Mouse (Mus musculus): ENCODE measurements at regions not wholly inside any gene's neighbourhood (a gene's known extent, or its start where the extent isn't known, plus 50 kb on each side); places are given as distances from the start of the nearest gene placed in this dataset.
"Not testable (repeated sequence)": the region's sequence is repeated elsewhere in the genome, so short reads cannot be mapped to it uniquely, and the experiment has no call there.

DNA sequence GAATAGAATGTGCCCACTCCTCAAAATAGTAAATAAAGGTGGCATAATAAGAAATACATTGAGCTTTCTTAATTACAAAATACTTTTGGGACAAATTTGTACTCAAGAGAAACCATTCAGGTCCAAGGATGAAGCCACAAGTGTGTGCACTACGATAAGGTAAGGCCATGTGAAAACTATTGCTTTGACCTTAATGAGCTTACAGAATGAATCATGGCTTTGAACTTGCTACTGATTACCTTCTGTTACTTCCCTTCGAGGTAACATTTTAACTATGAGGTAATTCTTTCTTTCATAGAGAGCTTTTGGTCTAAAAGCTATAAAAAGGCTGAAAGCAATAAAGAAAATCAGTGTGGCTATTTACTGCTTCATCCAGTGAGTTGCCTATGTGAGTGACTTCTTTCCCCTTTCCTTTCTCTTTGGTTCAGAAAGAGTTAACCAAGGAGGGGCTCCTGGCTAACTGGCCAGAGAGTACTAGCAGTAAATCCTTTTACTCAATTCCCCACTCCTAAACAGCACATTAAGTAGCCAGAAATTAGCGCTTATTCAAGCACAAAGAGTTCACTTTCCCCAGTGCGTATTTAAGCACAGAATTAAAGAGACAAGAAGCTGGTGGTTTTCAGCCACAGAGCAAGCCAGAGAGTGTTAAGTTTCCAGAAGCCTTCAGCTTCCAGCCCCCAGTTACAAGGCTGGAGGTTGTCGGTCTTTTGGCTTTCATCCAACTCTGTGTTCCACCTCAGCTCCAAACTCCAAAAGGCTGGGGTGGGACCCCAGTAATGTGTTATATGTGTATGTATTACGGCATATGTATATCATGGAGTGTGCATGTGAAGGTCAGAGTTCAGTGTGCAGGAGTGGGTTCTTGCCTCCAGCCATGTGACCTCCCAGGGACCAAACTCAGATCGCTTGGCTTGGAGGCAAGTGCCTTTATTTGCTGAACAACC is 194.3 kb upstream of the Gm10131 start:
- DNase-seq (ENCODE audit: low read depth), result peak; percentile 44
- TF ChIP-seq CTCF (IDR thresholded peaks at IDR 0.05; ENCODE audit: borderline replicate concordance, extremely low read depth, insufficient read depth, insufficient read length) (no peak), POLR2A (IDR thresholded peaks at IDR 0.05; ENCODE audit: borderline replicate concordance, extremely low read depth, insufficient read depth, insufficient read length, poor library complexity, severe bottlenecking) (no peak)

DNA sequence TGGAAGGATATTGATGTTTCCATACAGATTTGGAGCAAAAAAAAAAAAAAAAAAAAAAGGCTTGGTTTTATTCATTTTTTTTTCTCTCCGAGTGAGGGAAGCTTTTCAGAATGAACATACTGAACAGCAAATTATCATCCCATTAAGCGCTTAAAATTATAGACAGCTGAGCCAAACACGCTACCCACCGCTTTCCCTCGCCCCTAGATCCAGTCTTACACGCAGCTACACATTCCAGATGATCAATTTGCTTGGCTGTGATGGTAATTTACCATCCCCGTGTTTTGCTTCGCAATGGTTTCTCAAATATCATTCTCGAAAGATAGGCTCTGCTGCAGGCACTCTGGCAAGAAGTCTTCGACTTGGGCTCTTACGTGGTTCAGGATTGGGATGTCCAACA is 192.3 kb upstream of the Gm10131 start:
- peak; percentile 46 for DNase-seq (ENCODE audit: low read depth)

DNA sequence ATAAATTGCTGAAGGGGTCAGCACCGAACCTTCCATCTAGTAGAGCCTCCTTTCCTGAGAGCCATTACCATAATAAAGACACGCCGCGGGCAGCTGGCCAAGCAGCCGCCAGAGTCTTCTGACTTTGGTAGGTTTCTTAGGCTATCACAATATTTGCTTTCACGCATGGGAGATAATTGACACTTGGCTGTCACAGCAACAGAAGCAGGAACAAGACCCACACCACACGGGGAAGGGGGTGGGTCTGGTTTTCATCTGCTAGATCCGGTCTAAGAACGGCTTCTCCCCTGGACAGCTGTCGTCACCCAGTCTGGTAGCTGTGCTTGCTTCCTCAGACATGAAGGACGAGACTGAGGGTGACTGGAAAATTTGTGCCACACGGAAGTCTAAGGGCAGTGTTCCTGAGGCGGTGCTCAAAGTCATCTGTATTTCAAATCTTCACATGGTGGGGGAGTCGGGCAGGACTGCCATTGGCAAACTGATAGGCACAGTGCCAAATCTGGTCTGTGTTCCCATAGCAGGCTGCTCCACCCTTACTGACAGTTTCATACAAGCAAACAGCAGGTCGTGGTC is 188.9 kb upstream of the Gm10131 start:
- no peak for TF ChIP-seq CTCF (IDR thresholded peaks at IDR 0.05; ENCODE audit: borderline replicate concordance, extremely low read depth, insufficient read depth, insufficient read length)
- no peak for TF ChIP-seq POLR2A (IDR thresholded peaks at IDR 0.05; ENCODE audit: borderline replicate concordance, extremely low read depth, insufficient read depth, insufficient read length, poor library complexity, severe bottlenecking)
- DNase-seq (ENCODE audit: low read depth), result peak; percentile 88

More for the DNA sequence above, 192.3 kb upstream of the Gm10131 start:
- TF ChIP-seq CTCF (IDR thresholded peaks at IDR 0.05; ENCODE audit: borderline replicate concordance, extremely low read depth, insufficient read depth, insufficient read length) (no peak), POLR2A (IDR thresholded peaks at IDR 0.05; ENCODE audit: borderline replicate concordance, extremely low read depth, insufficient read depth, insufficient read length, poor library complexity, severe bottlenecking) (no peak)

DNA sequence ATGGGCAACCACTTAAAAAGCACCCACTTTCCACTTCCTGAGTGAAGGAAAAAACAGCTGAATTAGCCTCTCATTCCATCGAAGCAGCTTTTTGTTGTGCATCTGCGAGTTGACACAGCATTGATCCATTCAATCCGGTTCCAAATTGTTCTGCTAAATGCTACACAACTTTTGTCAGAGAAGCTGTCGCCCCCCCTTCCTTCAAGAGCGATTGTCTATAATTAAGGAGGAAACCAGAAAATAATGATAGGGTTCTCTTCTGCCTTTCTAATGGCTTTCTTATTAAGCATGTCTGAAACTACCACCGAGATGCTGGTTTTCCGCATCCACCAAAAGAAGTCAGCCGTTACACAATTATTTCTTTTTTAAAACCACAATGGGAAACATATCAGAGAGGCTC is 183.2 kb upstream of the Gm10131 start:
- DNase-seq (ENCODE audit: low read depth), result peak; percentile 72
- TF ChIP-seq POLR2A (IDR thresholded peaks at IDR 0.05; ENCODE audit: borderline replicate concordance, extremely low read depth, insufficient read depth, insufficient read length, poor library complexity, severe bottlenecking), result no peak
- no peak for TF ChIP-seq CTCF (IDR thresholded peaks at IDR 0.05; ENCODE audit: borderline replicate concordance, extremely low read depth, insufficient read depth, insufficient read length)

DNA sequence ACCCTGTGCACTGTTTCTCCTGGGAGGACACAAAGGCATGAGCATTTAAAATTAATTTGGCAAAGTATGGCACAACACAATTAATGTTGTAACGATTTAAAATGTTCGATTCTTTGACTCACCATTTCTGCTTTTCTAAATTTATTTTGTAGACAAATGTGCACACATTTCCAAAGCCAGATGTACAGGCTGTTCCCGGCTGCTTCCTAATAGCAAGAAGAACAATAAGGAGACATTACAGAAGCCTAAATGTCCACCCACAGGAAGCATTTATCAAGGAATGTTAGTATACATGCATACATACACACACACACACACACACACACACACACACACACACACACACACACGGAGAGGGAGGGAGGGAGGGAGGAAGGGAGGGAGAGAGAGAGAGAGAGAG is 179.1 kb upstream of the Gm10131 start:
- DNase-seq (ENCODE audit: low read depth), result no peak
- no peak for TF ChIP-seq POLR2A (IDR thresholded peaks at IDR 0.05; ENCODE audit: borderline replicate concordance, extremely low read depth, insufficient read depth, insufficient read length, poor library complexity, severe bottlenecking)
- TF ChIP-seq CTCF (IDR thresholded peaks at IDR 0.05; ENCODE audit: borderline replicate concordance, extremely low read depth, insufficient read depth, insufficient read length), result no peak

DNA sequence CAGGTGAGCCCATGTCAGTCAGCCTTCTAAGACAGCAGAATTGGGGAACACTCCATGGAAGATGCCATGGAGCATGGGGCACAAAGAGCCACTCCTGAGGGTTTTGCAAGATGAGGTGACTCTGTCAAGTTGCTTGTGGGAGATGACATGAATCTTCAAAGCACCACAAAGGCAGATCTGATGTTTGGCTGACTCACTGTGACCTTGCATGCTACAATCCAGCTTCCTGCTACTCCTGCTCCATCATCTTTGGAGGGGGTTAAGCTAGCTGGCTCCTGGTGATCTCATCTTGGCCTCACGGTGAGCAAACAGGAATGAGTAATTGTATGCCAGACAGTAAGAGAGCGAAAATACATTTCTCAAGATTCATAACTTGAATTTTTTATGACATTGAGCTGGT is 176.3 kb upstream of the Gm10131 start:
- no peak for TF ChIP-seq POLR2A (IDR thresholded peaks at IDR 0.05; ENCODE audit: borderline replicate concordance, extremely low read depth, insufficient read depth, insufficient read length, poor library complexity, severe bottlenecking)
- TF ChIP-seq CTCF (IDR thresholded peaks at IDR 0.05; ENCODE audit: borderline replicate concordance, extremely low read depth, insufficient read depth, insufficient read length), result no peak
- DNase-seq (ENCODE audit: low read depth), result no peak

DNA sequence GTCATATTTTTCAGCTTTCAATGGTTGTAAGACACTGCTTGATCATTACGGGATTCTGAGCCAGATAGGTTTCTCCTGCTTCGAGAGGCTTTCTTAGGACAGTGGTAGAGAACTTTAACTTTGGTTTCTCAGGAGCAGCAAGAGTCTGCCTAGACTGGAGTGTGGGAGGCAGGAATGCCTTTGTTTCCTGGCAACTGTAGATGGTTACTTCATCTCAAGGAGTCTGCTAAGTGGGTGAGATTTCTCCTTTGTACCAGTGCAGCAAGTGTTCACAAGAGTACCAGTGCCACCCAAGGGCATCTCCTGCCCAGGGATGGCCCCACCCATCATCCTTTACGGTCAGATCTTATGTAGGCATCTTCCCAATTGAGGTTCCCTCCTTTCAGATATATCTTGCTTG is 173.0 kb upstream of the Gm10131 start:
- no peak for DNase-seq (ENCODE audit: low read depth)

DNA sequence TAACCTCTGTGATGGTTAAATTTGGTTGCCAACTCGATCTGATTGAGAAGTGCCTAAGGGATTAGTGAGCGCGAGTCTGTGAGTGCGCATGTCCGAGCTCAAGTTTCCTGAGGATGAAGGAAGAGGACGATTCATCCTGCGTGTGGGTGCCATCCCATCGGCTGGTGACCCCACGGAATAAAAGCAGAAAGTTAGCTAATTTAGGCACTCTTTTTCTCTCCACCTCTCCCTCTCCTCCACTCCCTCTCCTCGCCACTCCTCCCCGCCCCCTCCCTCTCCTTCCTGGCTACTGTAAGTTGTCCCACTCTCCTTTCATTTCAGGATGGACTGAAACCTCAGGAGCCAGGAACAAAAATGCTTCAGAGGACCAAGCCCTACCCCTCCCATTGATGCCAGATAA is 168.9 kb upstream of the Gm10131 start:
- TF ChIP-seq CTCF (IDR thresholded peaks at IDR 0.05; ENCODE audit: borderline replicate concordance, extremely low read depth, insufficient read depth, insufficient read length) (no peak), POLR2A (IDR thresholded peaks at IDR 0.05; ENCODE audit: borderline replicate concordance, extremely low read depth, insufficient read depth, insufficient read length, poor library complexity, severe bottlenecking) (no peak)
- DNase-seq (ENCODE audit: low read depth), result peak; percentile 40

More for the DNA sequence above, 173.0 kb upstream of the Gm10131 start:
- TF ChIP-seq CTCF (IDR thresholded peaks at IDR 0.05; ENCODE audit: borderline replicate concordance, extremely low read depth, insufficient read depth, insufficient read length) (no peak), POLR2A (IDR thresholded peaks at IDR 0.05; ENCODE audit: borderline replicate concordance, extremely low read depth, insufficient read depth, insufficient read length, poor library complexity, severe bottlenecking) (no peak)

DNA sequence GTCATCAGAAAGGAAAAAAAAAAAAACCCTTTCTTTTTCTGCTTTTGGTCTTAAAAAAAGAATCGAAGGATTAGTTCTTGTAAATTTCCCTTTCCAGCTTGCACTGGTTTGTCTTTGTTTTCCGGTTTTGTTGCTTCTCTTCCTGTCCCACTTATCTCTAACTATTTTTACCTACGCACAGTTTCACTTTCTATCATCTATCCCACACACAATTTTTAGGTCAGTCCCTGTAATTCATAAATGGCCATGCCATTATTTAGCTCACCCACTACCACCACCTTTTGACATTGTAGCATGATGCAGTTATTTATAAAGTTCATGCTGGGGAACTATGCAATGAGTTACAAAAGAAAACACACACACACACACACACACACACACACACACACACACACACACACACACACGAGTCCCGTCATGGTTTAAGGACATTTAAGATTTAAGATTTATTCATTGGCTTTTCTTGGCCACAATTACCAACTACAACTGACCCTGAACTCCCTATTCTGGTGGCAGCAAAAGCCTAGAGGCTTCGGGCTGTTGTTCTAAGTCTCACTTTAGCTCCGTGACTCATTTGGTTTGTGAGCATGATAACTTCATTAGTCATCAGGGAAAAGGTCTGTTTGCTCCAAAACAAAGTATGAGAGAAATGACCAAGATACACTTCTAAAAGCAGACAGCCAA is 164.6 kb upstream of the Gm10131 start:
- no peak for DNase-seq (ENCODE audit: low read depth)
- TF ChIP-seq CTCF (IDR thresholded peaks at IDR 0.05; ENCODE audit: borderline replicate concordance, extremely low read depth, insufficient read depth, insufficient read length), result no peak
- TF ChIP-seq POLR2A (IDR thresholded peaks at IDR 0.05; ENCODE audit: borderline replicate concordance, extremely low read depth, insufficient read depth, insufficient read length, poor library complexity, severe bottlenecking), result no peak

DNA sequence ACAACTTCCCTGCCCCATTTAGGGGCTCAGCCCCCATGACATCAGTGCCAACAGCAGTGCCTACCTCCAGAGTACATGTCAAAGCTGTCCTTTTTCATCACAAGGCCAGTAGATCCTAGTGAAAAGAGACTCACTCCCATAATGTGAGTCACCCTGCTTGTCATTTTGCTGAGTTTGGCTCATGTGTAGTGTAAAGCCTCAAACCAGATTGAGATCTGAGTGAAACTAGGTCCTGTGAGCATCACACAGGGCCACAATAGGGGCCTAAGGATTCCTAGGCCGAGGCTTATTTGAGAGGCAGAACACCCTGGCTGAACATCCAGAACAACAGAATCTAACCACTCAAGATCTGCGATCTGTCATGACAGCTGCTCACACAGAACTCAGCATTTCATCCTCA is 163.3 kb upstream of the Gm10131 start:
- not testable (repeated sequence) for DNase-seq (ENCODE audit: low read depth)

DNA sequence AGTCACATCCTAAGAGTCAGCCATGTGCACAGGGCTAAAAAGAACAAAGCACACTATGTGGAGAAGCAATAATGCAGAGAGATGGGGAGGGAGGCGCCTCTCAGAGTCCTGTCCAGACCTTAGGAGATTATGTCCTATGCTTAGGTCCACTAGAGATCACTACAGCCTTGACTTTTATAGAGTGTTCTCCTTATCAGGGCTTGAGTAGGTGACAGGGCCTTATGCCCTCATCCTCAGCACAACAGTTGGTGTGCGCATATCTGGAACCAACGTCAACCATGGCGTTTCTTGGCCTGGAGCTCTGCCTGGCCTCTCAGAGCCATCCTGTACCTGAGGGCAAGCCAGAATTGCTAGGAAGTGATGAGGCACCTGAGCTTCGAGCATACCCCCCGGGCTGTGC is 162.6 kb upstream of the Gm10131 start:
- DNase-seq (ENCODE audit: low read depth), result no peak
- TF ChIP-seq CTCF (IDR thresholded peaks at IDR 0.05; ENCODE audit: borderline replicate concordance, extremely low read depth, insufficient read depth, insufficient read length), result no peak
- TF ChIP-seq POLR2A (IDR thresholded peaks at IDR 0.05; ENCODE audit: borderline replicate concordance, extremely low read depth, insufficient read depth, insufficient read length, poor library complexity, severe bottlenecking), result no peak

All from brain, embryonic 14.5 days (tissue).